Mouse (Mus musculus) limb, embryonic 13.5 days (tissue): Measurements from ENCODE around the gene Slc5a5. TPM values are rescaled to one million over a fixed set of nuclear protein-coding genes. Genes with fewer than 3 reads are reported as not detected.
A peak's percentile ranks its signal among the peaks of the same experiment; 100 is the strongest.

Experiments used
- ATAC-seq: fragments of 200-750 bp; cut with Nextera tagmentation; 2 replicates; pipeline ENCODE4 v1.8.0; 2017; ENCODE audit warnings: low read depth, moderate number of reproducible peaks, moderate TSS enrichment; ENCODE audit not compliant: low FRiP score
- H3K27ac ChIP-seq: fragments of 300-500 bp; sonication (generic); 2 replicates; pipeline ENCODE4 v1.5.1; 2015; ENCODE audit warnings: inconsistent platforms, mild to moderate bottlenecking, moderate library complexity
- H3K27me3 ChIP-seq: fragments of 300-500 bp; sonication (generic); 2 replicates; pipeline ENCODE4 v1.6.1; 2015; ENCODE audit warnings: mild to moderate bottlenecking, inconsistent platforms
- H3K36me3 ChIP-seq: fragments of 300-500 bp; sonication (generic); 2 replicates; pipeline ENCODE4 v1.6.1; 2015; ENCODE audit warnings: inconsistent platforms, mild to moderate bottlenecking, moderate library complexity
- H3K4me1 ChIP-seq: fragments of 300-500 bp; sonication (generic); 2 replicates; pipeline ENCODE4 v1.6.1; 2015; ENCODE audit warnings: inconsistent platforms
- H3K4me2 ChIP-seq: fragments of 300-500 bp; sonication (generic); replicated peaks from 2 replicates; pipeline ENCODE4 v1.6.1; 2015; ENCODE audit warnings: inconsistent platforms, mild to moderate bottlenecking, moderate library complexity
- H3K4me3 ChIP-seq: fragments of 300-500 bp; sonication (generic); 2 replicates; pipeline ENCODE4 v1.5.1; 2015; ENCODE audit warnings: moderate library complexity, mild to moderate bottlenecking, inconsistent platforms
- H3K9ac ChIP-seq: fragments of 300-500 bp; sonication (generic); 2 replicates; pipeline ENCODE4 v1.6.1; 2015; ENCODE audit warnings: mild to moderate bottlenecking, inconsistent platforms
- H3K9me3 ChIP-seq: fragments of 300-500 bp; sonication (generic); 2 replicates; pipeline ENCODE4 v1.6.1; 2016; ENCODE audit warnings: inconsistent platforms
- WGBS: fragments of 180-500 bp; shearing (Covaris S2); methylation state at CpG from one replicate; pipeline ENCODE4 v1.1.7; 2015; 5-methylcytosine and 5-hydroxymethylcytosine counted together
- polyA plus RNA-seq: library from polyadenylated mRNA; unstranded; fragments of >200 nt; fragmentation: Nextera tagmentation; extraction: Ambion mirVana; gene quantifications from 2 replicates; pipeline ENCODE4 v1.2.1, GENCODE M21; 2015

Gene Slc5a5
- polyA plus RNA-seq, 1 experiment from 2014 or later, result 0.39 TPM

GRCm38 (mm10) chr8:70849333-70849990 is 43.1 kb downstream of the Slc5a5 start:
- 78% methylated on average over 3 of the region's 3 CpGs for WGBS
- no peak overlapping the region for H3K9ac ChIP-seq

GRCm38 (mm10) chr8:70846371-70847154 is 46.0 kb downstream of the Slc5a5 start:
- Histone ChIP-seq H3K27ac (no peak overlapping the region), H3K4me2 (no peak overlapping the region), H3K36me3 (no peaks in the 10 kb centered on the region), H3K9ac (no peak overlapping the region), H3K27me3 (peaks cover 6% of the 10 kb centered on the region), H3K4me3 (no peak overlapping the region), H3K9me3 (no peaks in the 10 kb centered on the region), H3K4me1 (peaks cover 3% of the 10 kb centered on the region)
- no peak for ATAC-seq
- 47% methylated on average over 15 of the region's 15 CpGs for WGBS

More at GRCm38 (mm10) chr8:70849333-70849990, 43.1 kb downstream of the Slc5a5 start:
- Histone ChIP-seq H3K9me3 (no peaks in the 10 kb centered on the region), H3K27me3 (peaks cover 6% of the 10 kb centered on the region), H3K27ac (no peak overlapping the region), H3K36me3 (peaks cover 6% of the 10 kb centered on the region; the same call in 1 of the 2 replicates), H3K4me1 (peaks cover 15% of the 10 kb centered on the region), H3K4me2 (no peak overlapping the region), H3K4me3 (no peak overlapping the region)
- no peak for ATAC-seq

- no peak for ATAC-seq
- no peak overlapping the region for H3K4me2 ChIP-seq
- H3K9me3 ChIP-seq, result no peaks in the 10 kb centered on the region
- H3K9ac ChIP-seq, result no peak overlapping the region
- 46% methylated on average over 5 of the region's 5 CpGs for WGBS
- H3K36me3 ChIP-seq, result no peaks in the 10 kb centered on the region
- H3K4me1 ChIP-seq, result peaks cover 11% of the 10 kb centered on the region; the same call in 1 of the 2 replicates
- H3K27ac ChIP-seq, result no peak overlapping the region
- peaks cover 6% of the 10 kb centered on the region for H3K27me3 ChIP-seq
- H3K4me3 ChIP-seq, result no peak overlapping the region
Observed at GRCm38 (mm10) chr8:70845108-70845507, 47.4 kb downstream of the Slc5a5 start.

GRCm38 (mm10) chr8:70844523-70844922 is 48.0 kb downstream of the Slc5a5 start:
- no peaks in the 10 kb centered on the region for H3K9me3 ChIP-seq
- peaks cover 6% of the 10 kb centered on the region for H3K27me3 ChIP-seq
- no peak for ATAC-seq
- no peak overlapping the region for H3K27ac ChIP-seq
- H3K9ac ChIP-seq, result no peak overlapping the region
- peaks cover 13% of the 10 kb centered on the region; the same call in 1 of the 2 replicates for H3K4me1 ChIP-seq
- no peaks in the 10 kb centered on the region for H3K36me3 ChIP-seq
- WGBS, result 2% methylated on average over 6 of the region's 6 CpGs
- H3K4me3 ChIP-seq, result no peak overlapping the region
- no peak overlapping the region for H3K4me2 ChIP-seq

- Histone ChIP-seq H3K4me3 (no peak overlapping the region), H3K9me3 (no peaks in the 10 kb centered on the region), H3K36me3 (no peaks in the 10 kb centered on the region), H3K4me1 (peaks cover 13% of the 10 kb centered on the region; the same call in 1 of the 2 replicates), H3K4me2 (no peak overlapping the region), H3K27me3 (peaks cover 6% of the 10 kb centered on the region), H3K9ac (no peak overlapping the region), H3K27ac (no peak overlapping the region)
- WGBS, result 87% methylated on average over 8 of the region's 8 CpGs
- ATAC-seq, result no peak
Observed at GRCm38 (mm10) chr8:70843941-70844340, 48.6 kb downstream of the Slc5a5 start.

- Histone ChIP-seq H3K9ac (0 out of 2 replicates have a peak overlapping the region, but pooled peaks have one; percentile 3), H3K36me3 (no peaks in the 10 kb centered on the region), H3K9me3 (no peaks in the 10 kb centered on the region), H3K4me3 (no peak overlapping the region), H3K4me2 (no peak overlapping the region), H3K27ac (no peak overlapping the region), H3K4me1 (peaks cover 18% of the 10 kb centered on the region), H3K27me3 (peaks cover 6% of the 10 kb centered on the region)
- no peak for ATAC-seq
- WGBS, result 82% methylated on average over 5 of the region's 5 CpGs
Observed at GRCm38 (mm10) chr8:70843214-70843773, 49.3 kb downstream of the Slc5a5 start.

- Histone ChIP-seq H3K4me1 (peaks cover 18% of the 10 kb centered on the region), H3K4me2 (no peak overlapping the region), H3K4me3 (no peak overlapping the region), H3K9ac (no peak overlapping the region), H3K9me3 (no peaks in the 10 kb centered on the region), H3K27me3 (peaks cover 4% of the 10 kb centered on the region; the same call in 1 of the 2 replicates), H3K27ac (no peak overlapping the region), H3K36me3 (no peaks in the 10 kb centered on the region)
- WGBS, result 73% methylated on average over 25 of the region's 25 CpGs
- no peak for ATAC-seq
Observed at GRCm38 (mm10) chr8:70842484-70842883, 50.1 kb downstream of the Slc5a5 start.

- 35% methylated on average over 22 of the region's 22 CpGs for WGBS
- 0 out of 2 replicates have a peak overlapping the region, but pooled peaks have one; percentile 13 for H3K9ac ChIP-seq
Observed at GRCm38 (mm10) chr8:70841147-70842072, 51.1 kb downstream of the Slc5a5 start.

GRCm38 (mm10) chr8:70840590-70840989 is 52.0 kb downstream of the Slc5a5 start:
- no peak for ATAC-seq
- Histone ChIP-seq H3K36me3 (peaks cover 5% of the 10 kb centered on the region), H3K27me3 (no peaks in the 10 kb centered on the region), H3K9ac (no peak overlapping the region), H3K4me1 (peaks cover 18% of the 10 kb centered on the region), H3K9me3 (no peaks in the 10 kb centered on the region), H3K4me3 (no peak overlapping the region), H3K4me2 (no peak overlapping the region), H3K27ac (no peak overlapping the region)
- WGBS, result 59% methylated on average over 10 of the region's 10 CpGs

More at GRCm38 (mm10) chr8:70841147-70842072, 51.1 kb downstream of the Slc5a5 start:
- Histone ChIP-seq H3K4me2 (no peak overlapping the region), H3K36me3 (no peaks in the 10 kb centered on the region), H3K27ac (no peak overlapping the region), H3K27me3 (no peaks in the 10 kb centered on the region), H3K4me1 (peaks cover 18% of the 10 kb centered on the region), H3K9me3 (no peaks in the 10 kb centered on the region), H3K4me3 (no peak overlapping the region)
- ATAC-seq, result no peak

- Histone ChIP-seq H3K36me3 (peaks cover 12% of the 10 kb centered on the region), H3K4me3 (peak within 1 kb of the TSS; percentile 70), H3K4me1 (peaks cover 18% of the 10 kb centered on the region), H3K4me2 (peak within 1 kb of the TSS; percentile 87), H3K27me3 (no peaks in the 10 kb centered on the region), H3K27ac (peak within 1 kb of the TSS; percentile 82), H3K9me3 (no peaks in the 10 kb centered on the region), H3K9ac (peak within 1 kb of the TSS; percentile 83)
- ATAC-seq, result peak; percentile 98
- 3% methylated on average over 53 of the region's 55 CpGs for WGBS
Observed at GRCm38 (mm10) chr8:70839408-70840351, 52.9 kb downstream of the Slc5a5 start, which contains the start of gene Arrdc2. Gene Arrdc2, minus strand, starts transcription at chr8:70839720.
